Mouse (Mus musculus): ENCODE results near the gene Mon2.
"Not testable (repeated sequence)": the region's sequence is repeated elsewhere in the genome, so short reads cannot be mapped to it uniquely, and the experiment has no call there.

Mon2 gene

GRCm38 (mm10) chr10:122991648-122992047 is 84.7 kb downstream of the Mon2 start:
- no peak for DNase-seq (ENCODE audit: low spot score in 2 of 2)

GRCm38 (mm10) chr10:122991053-122991452 is 85.3 kb downstream of the Mon2 start:
- DNase-seq (ENCODE audit: low spot score in 2 of 2) = no peak

GRCm38 (mm10) chr10:122990606-122991005 is 85.7 kb downstream of the Mon2 start:
- DNase-seq (ENCODE audit: low spot score in 2 of 2) = no peak

GRCm38 (mm10) chr10:122989916-122990315 is 86.4 kb downstream of the Mon2 start:
- no peak for DNase-seq (ENCODE audit: low spot score in 2 of 2)

GRCm38 (mm10) chr10:122988372-122988771 is 87.9 kb downstream of the Mon2 start:
- DNase-seq (ENCODE audit: low spot score in 2 of 2) = no peak

GRCm38 (mm10) chr10:122987671-122988128 is 88.6 kb downstream of the Mon2 start:
- peak; percentile 20 to 23 for DNase-seq (ENCODE audit: low spot score in 2 of 2)

- peak; percentile 71 to 82 for DNase-seq (ENCODE audit: low spot score in 2 of 2)
Observed at GRCm38 (mm10) chr10:122986320-122987225, 89.7 kb downstream of the Mon2 start.

- DNase-seq (ENCODE audit: low spot score in 2 of 2) = peak; percentile 69 to 77
Observed at GRCm38 (mm10) chr10:122985515-122986319, 90.6 kb downstream of the Mon2 start.

GRCm38 (mm10) chr10:122985252-122985514 is 91.1 kb downstream of the Mon2 start:
- peak in 1 of 2 experiments; percentile 38 for DNase-seq (ENCODE audit: low spot score in 2 of 2)

GRCm38 (mm10) chr10:122984531-122985251 is 91.6 kb downstream of the Mon2 start:
- no peak for DNase-seq (ENCODE audit: low spot score in 2 of 2)

- DNase-seq (ENCODE audit: low spot score in 2 of 2) = no peak
Observed at GRCm38 (mm10) chr10:122983579-122984530, 92.5 kb downstream of the Mon2 start.

- peak in 1 of 2 experiments; percentile 14 for DNase-seq (ENCODE audit: low spot score in 2 of 2)
Observed at GRCm38 (mm10) chr10:122982909-122983578, 93.3 kb downstream of the Mon2 start.

- no peak for DNase-seq (ENCODE audit: low spot score in 2 of 2)
Observed at GRCm38 (mm10) chr10:122980123-122980522, 96.2 kb downstream of the Mon2 start.

GRCm38 (mm10) chr10:122979356-122979755 is 96.9 kb downstream of the Mon2 start:
- no peak for DNase-seq (ENCODE audit: low spot score in 2 of 2)

- DNase-seq (ENCODE audit: low spot score in 2 of 2) = no peak
Observed at GRCm38 (mm10) chr10:122976038-122976437, 100.3 kb downstream of the Mon2 start.

- no peak for DNase-seq (ENCODE audit: low spot score in 2 of 2)
Observed at GRCm38 (mm10) chr10:122973241-122973640, 103.1 kb downstream of the Mon2 start.

GRCm38 (mm10) chr10:122970188-122970587 is 106.1 kb downstream of the Mon2 start:
- DNase-seq (ENCODE audit: low spot score in 2 of 2) = no peak

GRCm38 (mm10) chr10:122966421-122966820 is 109.9 kb downstream of the Mon2 start:
- DNase-seq (ENCODE audit: low spot score in 2 of 2) = no peak

GRCm38 (mm10) chr10:122965650-122966049 is 110.7 kb downstream of the Mon2 start:
- not testable (repeated sequence) for DNase-seq (ENCODE audit: low spot score in 2 of 2)

- DNase-seq (ENCODE audit: low spot score in 2 of 2) = no peak
Observed at GRCm38 (mm10) chr10:122964241-122964636, 112.1 kb downstream of the Mon2 start.
